Mouse (Mus musculus): ENCODE data around the gene Retreg2. TPM values are rescaled to one million over a fixed set of nuclear protein-coding genes. Genes with fewer than 3 reads are reported as not detected.
A peak's percentile ranks its signal among the peaks of the same experiment; 100 is the strongest.

Retreg2 gene
- polyA plus RNA-seq, 1 experiment from 2014 or later, result 27.7 TPM

DNA sequence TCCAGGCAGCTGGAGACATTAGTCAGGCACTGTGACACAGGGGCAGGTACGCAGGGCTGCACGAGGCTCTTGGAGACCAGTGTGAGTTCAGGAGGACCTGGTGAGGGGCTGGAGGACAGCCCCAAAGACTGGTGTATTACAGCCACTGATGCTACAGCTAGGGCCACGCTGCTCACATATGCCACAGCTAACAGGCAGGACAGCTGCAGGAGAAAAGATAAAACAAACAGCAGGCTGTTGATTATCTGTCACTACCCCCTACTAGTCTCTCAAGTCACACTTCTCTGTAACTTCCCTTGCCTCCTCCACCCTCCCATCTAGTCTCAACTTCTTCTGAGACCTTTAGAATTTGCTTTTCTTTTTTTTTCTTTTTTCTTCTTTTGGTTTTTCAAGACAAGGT, 5.8 kb upstream of the Retreg2 start:
- no peaks in the 10 kb centered on the region for H3K4me1 ChIP-seq (ENCODE audit: control insufficient read depth, insufficient read depth, low read length)
- H3K27me3 ChIP-seq (ENCODE audit: control insufficient read depth, insufficient read depth, low read length), result no peaks in the 10 kb centered on the region
- ATAC-seq (replicated peaks; ENCODE audit: insufficient number of reproducible peaks, low FRiP score, low TSS enrichment, low read depth) (no peak), DNase-seq (ENCODE audit: low spot score) (no peak)
- H3K27ac ChIP-seq (replicated peaks; ENCODE audit: low read depth, low read length), result no peak overlapping the region
- no peak overlapping the region for H3K4me3 ChIP-seq (ENCODE audit: low read depth, low read length)
- no peak overlapping the region for H3K4me2 ChIP-seq (ENCODE audit: low read depth, low read length)
- no peak overlapping the region for H3K9ac ChIP-seq (replicated peaks; ENCODE audit: low read length)
- no peaks in the 10 kb centered on the region for H3K9me3 ChIP-seq (replicated peaks; ENCODE audit: control insufficient read depth, low read length)
- H3K36me3 ChIP-seq (replicated peaks; ENCODE audit: control insufficient read depth, insufficient read depth, low read depth, low read length), result peaks cover 3% of the 10 kb centered on the region; the same call in 1 of the 2 replicates
- WGBS, result 73% methylated on average over 3 of the region's 3 CpGs

DNA sequence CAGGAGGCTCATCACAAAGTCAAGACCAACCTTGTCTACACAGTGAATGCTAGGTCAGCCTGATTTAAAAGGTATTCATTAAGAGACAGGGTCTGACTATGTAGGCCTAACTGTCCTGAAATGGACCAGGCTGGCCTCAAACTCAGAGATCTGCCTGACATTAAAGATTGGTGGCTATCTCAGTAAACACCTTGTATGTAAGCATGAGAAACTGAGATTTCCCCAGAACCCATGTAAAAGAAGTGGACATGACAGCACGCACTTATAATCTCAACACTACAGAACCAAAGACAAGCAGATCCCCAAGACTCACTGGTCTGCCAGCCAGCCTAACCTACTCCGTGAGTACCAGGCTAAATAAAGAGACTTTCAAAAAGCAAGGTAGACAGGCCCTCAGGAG, 4.1 kb upstream of the Retreg2 start:
- H3K4me3 ChIP-seq (ENCODE audit: low read depth, low read length), result no peak overlapping the region
- no peak for ATAC-seq (replicated peaks; ENCODE audit: insufficient number of reproducible peaks, low FRiP score, low TSS enrichment, low read depth)
- H3K4me2 ChIP-seq (ENCODE audit: low read depth, low read length), result no peak overlapping the region
- H3K9ac ChIP-seq (replicated peaks; ENCODE audit: low read length), result no peak overlapping the region
- no peak overlapping the region for H3K27ac ChIP-seq (replicated peaks; ENCODE audit: low read depth, low read length)
- no peaks in the 10 kb centered on the region for H3K4me1 ChIP-seq (ENCODE audit: control insufficient read depth, insufficient read depth, low read length)
- H3K27me3 ChIP-seq (ENCODE audit: control insufficient read depth, insufficient read depth, low read length), result no peaks in the 10 kb centered on the region
- H3K36me3 ChIP-seq (replicated peaks; ENCODE audit: control insufficient read depth, insufficient read depth, low read depth, low read length), result peaks cover 3% of the 10 kb centered on the region; the same call in 1 of the 2 replicates
- no peak for DNase-seq (ENCODE audit: low spot score)
- 97% methylated on average over 2 of the region's 2 CpGs for WGBS
- H3K9me3 ChIP-seq (replicated peaks; ENCODE audit: control insufficient read depth, low read length), result no peaks in the 10 kb centered on the region

DNA sequence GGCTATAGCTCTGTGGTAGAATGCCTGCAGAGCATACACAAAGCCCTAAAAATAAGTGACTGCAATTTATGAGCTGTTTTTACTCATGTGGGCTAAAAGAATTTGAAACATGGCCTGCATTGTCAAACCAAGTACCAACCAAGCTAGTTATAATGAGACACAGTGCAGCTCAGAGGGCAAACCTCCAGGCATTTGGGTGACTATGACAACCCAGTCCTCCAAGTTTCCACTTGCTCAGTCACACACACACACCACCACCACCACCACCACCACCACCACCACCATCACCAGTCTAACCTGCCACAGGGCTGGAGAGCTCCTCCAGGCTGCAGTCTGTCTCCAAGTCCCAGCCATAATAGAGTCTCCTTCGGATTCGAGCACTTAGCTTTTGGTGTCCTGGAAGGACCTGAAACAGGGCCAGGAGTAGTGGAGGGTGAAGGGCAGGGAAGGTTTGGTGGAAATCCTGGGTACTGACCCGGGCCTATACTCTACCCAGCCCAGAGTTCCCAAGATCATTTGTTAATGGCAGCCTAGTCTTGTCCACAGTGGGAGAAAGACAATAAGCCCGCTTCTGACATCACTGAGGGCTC, 1.9 kb upstream of the Retreg2 start:
- H3K4me3 ChIP-seq (ENCODE audit: low read depth, low read length), result peak overlapping the region; percentile 57
- no peaks in the 10 kb centered on the region for H3K27me3 ChIP-seq (ENCODE audit: control insufficient read depth, insufficient read depth, low read length)
- no peak for ATAC-seq (replicated peaks; ENCODE audit: insufficient number of reproducible peaks, low FRiP score, low TSS enrichment, low read depth)
- DNase-seq (ENCODE audit: low spot score), result no peak
- no peak overlapping the region for H3K27ac ChIP-seq (replicated peaks; ENCODE audit: low read depth, low read length)
- WGBS, result 57% methylated on average over 4 of the region's 4 CpGs
- no peaks in the 10 kb centered on the region for H3K9me3 ChIP-seq (replicated peaks; ENCODE audit: control insufficient read depth, low read length)
- peaks cover 7% of the 10 kb centered on the region for H3K36me3 ChIP-seq (replicated peaks; ENCODE audit: control insufficient read depth, insufficient read depth, low read depth, low read length)
- H3K4me2 ChIP-seq (ENCODE audit: low read depth, low read length), result peak overlapping the region; percentile 94
- H3K9ac ChIP-seq (replicated peaks; ENCODE audit: low read length), result peak overlapping the region; percentile 70
- no peaks in the 10 kb centered on the region for H3K4me1 ChIP-seq (ENCODE audit: control insufficient read depth, insufficient read depth, low read length)

- H3K4me1 ChIP-seq (ENCODE audit: control insufficient read depth, insufficient read depth, low read length), result no peaks in the 10 kb centered on the region
- H3K4me2 ChIP-seq (ENCODE audit: low read depth, low read length), result peak overlapping the region; percentile 94
- H3K27ac ChIP-seq (replicated peaks; ENCODE audit: low read depth, low read length), result no peak overlapping the region
- no peaks in the 10 kb centered on the region for H3K9me3 ChIP-seq (replicated peaks; ENCODE audit: control insufficient read depth, low read length)
- WGBS, result under 1% methylated on average over 51 of the region's 53 CpGs
- H3K36me3 ChIP-seq (replicated peaks; ENCODE audit: control insufficient read depth, insufficient read depth, low read depth, low read length), result peaks cover 10% of the 10 kb centered on the region
- peak; percentile 53 for DNase-seq (ENCODE audit: low spot score)
- H3K9ac ChIP-seq (replicated peaks; ENCODE audit: low read length), result peak overlapping the region; percentile 70
- ATAC-seq (replicated peaks; ENCODE audit: insufficient number of reproducible peaks, low FRiP score, low TSS enrichment, low read depth), result no peak
- H3K27me3 ChIP-seq (ENCODE audit: control insufficient read depth, insufficient read depth, low read length), result no peaks in the 10 kb centered on the region
- H3K4me3 ChIP-seq (ENCODE audit: low read depth, low read length), result peak overlapping the region; percentile 57
These were observed 940 bp upstream of the Retreg2 start for GRCm38 (mm10) chr1:75141486-75142190.

DNA sequence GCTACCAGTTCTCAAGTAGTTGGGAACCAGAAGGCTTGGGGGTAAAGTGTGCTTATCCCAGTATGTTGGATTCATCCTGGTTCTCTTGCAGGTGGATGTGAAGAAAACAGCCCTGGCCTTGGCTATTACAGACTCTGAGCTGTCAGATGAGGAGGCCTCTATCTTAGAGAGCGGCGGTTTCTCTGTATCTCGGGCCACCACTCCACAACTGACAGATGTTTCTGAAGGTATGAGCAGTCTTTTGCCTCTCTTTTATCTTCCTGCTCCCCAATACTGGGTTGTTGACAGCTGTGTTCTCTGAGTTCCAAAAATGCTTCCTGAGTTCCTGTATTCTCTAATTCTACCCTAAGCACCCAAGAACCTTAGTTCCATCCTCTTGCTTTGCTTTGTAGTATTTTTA, 3.0 kb downstream of the Retreg2 start:
- Histone ChIP-seq H3K36me3 (replicated peaks; ENCODE audit: control insufficient read depth, insufficient read depth, low read depth, low read length) (peaks cover 13% of the 10 kb centered on the region), H3K4me1 (ENCODE audit: control insufficient read depth, insufficient read depth, low read length) (no peaks in the 10 kb centered on the region), H3K4me3 (ENCODE audit: low read depth, low read length) (no peak overlapping the region), H3K27me3 (ENCODE audit: control insufficient read depth, insufficient read depth, low read length) (no peaks in the 10 kb centered on the region), H3K27ac (replicated peaks; ENCODE audit: low read depth, low read length) (no peak overlapping the region), H3K4me2 (ENCODE audit: low read depth, low read length) (no peak overlapping the region), H3K9ac (replicated peaks; ENCODE audit: low read length) (no peak overlapping the region), H3K9me3 (replicated peaks; ENCODE audit: control insufficient read depth, low read length) (no peaks in the 10 kb centered on the region)
- ATAC-seq (replicated peaks; ENCODE audit: insufficient number of reproducible peaks, low FRiP score, low TSS enrichment, low read depth), result no peak
- WGBS, result 93% methylated on average over 3 of the region's 3 CpGs
- DNase-seq (ENCODE audit: low spot score), result no peak

- Histone ChIP-seq H3K9ac (replicated peaks; ENCODE audit: low read length) (no peak overlapping the region), H3K27ac (replicated peaks; ENCODE audit: low read depth, low read length) (no peak overlapping the region), H3K27me3 (ENCODE audit: control insufficient read depth, insufficient read depth, low read length) (no peaks in the 10 kb centered on the region), H3K9me3 (replicated peaks; ENCODE audit: control insufficient read depth, low read length) (no peaks in the 10 kb centered on the region), H3K4me3 (ENCODE audit: low read depth, low read length) (no peak overlapping the region), H3K4me1 (ENCODE audit: control insufficient read depth, insufficient read depth, low read length) (no peaks in the 10 kb centered on the region), H3K4me2 (ENCODE audit: low read depth, low read length) (no peak overlapping the region), H3K36me3 (replicated peaks; ENCODE audit: control insufficient read depth, insufficient read depth, low read depth, low read length) (peaks cover 13% of the 10 kb centered on the region)
- DNase-seq (ENCODE audit: low spot score), result no peak
- no peak for ATAC-seq (replicated peaks; ENCODE audit: insufficient number of reproducible peaks, low FRiP score, low TSS enrichment, low read depth)
- WGBS, result 78% methylated on average over 7 of the region's 7 CpGs
These were observed 5.0 kb downstream of the Retreg2 start for GRCm38 (mm10) chr1:75147411-75148135.

GRCm38 (mm10) chr1:75148727-75149126, 6.1 kb downstream of the Retreg2 start:
- Histone ChIP-seq H3K4me1 (ENCODE audit: control insufficient read depth, insufficient read depth, low read length) (no peaks in the 10 kb centered on the region), H3K36me3 (replicated peaks; ENCODE audit: control insufficient read depth, insufficient read depth, low read depth, low read length) (peaks cover 13% of the 10 kb centered on the region), H3K9me3 (replicated peaks; ENCODE audit: control insufficient read depth, low read length) (no peaks in the 10 kb centered on the region), H3K4me3 (ENCODE audit: low read depth, low read length) (no peak overlapping the region), H3K9ac (replicated peaks; ENCODE audit: low read length) (no peak overlapping the region), H3K27me3 (ENCODE audit: control insufficient read depth, insufficient read depth, low read length) (no peaks in the 10 kb centered on the region), H3K4me2 (ENCODE audit: low read depth, low read length) (no peak overlapping the region), H3K27ac (replicated peaks; ENCODE audit: low read depth, low read length) (no peak overlapping the region)
- WGBS, result 91% methylated on average over 4 of the region's 4 CpGs
- DNase-seq (ENCODE audit: low spot score) (no peak), ATAC-seq (replicated peaks; ENCODE audit: insufficient number of reproducible peaks, low FRiP score, low TSS enrichment, low read depth) (no peak)

DNA sequence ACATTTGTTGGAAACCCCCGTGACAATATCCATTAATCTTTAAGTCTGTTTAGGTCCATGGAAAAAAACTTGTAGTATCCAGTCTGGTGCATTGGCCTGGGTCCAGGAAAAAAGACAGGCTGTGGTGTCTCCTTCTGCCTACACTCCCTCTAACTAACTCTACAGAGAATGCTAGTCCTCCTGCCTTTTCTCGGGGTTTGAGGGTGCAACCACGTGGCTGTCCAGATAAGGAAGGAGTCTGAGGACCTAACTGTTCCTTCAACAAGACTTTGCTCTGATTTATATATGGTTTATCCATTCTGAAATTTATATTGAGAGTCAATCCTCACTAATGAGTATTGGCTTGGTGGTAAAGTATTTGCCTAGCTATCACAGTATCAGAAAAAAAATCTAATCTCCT, 13.3 kb downstream of the Retreg2 start:
- Histone ChIP-seq H3K27me3 (ENCODE audit: control insufficient read depth, insufficient read depth, low read length) (no peaks in the 10 kb centered on the region), H3K4me3 (ENCODE audit: low read depth, low read length) (no peak overlapping the region), H3K9me3 (replicated peaks; ENCODE audit: control insufficient read depth, low read length) (no peaks in the 10 kb centered on the region), H3K4me1 (ENCODE audit: control insufficient read depth, insufficient read depth, low read length) (no peaks in the 10 kb centered on the region), H3K4me2 (ENCODE audit: low read depth, low read length) (no peak overlapping the region), H3K36me3 (replicated peaks; ENCODE audit: control insufficient read depth, insufficient read depth, low read depth, low read length) (no peaks in the 10 kb centered on the region), H3K9ac (replicated peaks; ENCODE audit: low read length) (no peak overlapping the region), H3K27ac (replicated peaks; ENCODE audit: low read depth, low read length) (no peak overlapping the region)
- ATAC-seq (replicated peaks; ENCODE audit: insufficient number of reproducible peaks, low FRiP score, low TSS enrichment, low read depth) (no peak), DNase-seq (ENCODE audit: low spot score) (no peak)
- WGBS, result 75% methylated on average over 3 of the region's 3 CpGs

Measured in embryonic facial prominence, embryonic 11.5 days (tissue).